Mouse (Mus musculus) adipocyte (in vitro differentiated cells): ENCODE data around the gene Gpr153.

ENCODE experiments used
- DNase-seq: peaks from one replicate; pipeline ENCODE4 v3.0.0-alpha.2; 2016; ENCODE audit warnings: low spot score

The Gpr153 gene

DNA sequence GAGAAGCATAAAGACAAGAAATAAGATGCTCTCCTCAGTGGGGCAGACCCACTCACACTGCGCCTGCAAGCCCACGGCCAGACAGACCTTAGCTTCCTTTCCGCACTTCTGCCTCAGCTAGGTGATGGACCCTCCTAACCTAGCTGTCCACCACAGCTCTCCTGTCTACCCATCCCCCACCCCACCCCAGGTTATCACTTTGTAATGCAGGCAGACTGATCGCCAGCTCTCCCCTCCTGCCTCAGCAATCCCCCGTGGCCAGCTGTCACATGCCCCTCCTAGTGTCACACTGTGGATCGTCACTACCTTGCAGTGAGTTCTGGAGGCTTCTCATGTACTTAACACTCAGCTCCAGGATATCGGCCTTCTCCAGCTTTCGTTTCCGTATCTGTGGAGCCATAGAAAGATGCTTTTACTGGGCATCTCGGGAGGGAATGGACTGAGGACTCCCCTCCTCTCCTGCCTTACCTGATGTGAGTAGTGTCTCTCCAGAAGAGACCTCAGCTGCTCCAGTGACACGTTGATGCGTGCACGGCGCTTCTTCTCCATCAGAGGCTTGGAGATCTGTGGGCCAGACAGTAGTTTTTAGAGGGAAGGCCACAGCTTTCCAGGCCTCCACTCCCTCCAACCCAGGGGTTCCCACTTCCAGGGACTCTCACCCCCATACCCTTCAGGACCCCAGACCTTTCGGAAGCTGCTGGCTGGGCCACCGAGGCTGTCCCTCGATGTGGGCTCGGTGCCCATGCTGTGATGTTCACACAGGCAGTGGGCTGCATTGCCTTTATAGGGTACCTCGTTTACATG lies 13.5 kb downstream of the Gpr153 start:
- no peak for DNase-seq

DNA sequence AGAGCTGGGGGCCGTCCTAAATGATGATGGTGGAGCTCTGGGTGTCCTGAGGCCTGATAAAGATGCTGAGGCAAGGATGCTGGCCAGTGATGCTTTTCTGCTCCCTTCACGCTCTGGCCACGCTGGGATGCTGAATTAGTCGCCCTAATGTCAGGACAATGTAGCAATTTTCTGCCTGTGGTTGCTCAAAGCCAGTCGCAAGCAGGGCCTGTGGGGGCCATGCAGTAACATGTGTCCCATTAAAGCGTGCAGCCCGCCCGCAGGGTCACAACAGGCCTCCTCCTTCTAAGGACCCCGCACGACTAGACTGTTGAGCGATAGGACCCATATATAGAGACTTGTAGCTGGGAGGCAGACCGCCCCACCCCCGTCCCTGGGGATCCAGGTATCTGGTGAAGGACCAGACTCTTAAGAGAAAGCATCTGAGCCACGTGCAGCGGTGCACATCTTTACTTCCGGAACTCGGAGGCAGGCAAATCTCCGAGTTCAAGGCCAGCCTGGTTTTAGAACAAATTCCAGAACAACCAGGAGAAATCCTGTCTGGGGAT lies 14.4 kb downstream of the Gpr153 start:
- no peak for DNase-seq

DNA sequence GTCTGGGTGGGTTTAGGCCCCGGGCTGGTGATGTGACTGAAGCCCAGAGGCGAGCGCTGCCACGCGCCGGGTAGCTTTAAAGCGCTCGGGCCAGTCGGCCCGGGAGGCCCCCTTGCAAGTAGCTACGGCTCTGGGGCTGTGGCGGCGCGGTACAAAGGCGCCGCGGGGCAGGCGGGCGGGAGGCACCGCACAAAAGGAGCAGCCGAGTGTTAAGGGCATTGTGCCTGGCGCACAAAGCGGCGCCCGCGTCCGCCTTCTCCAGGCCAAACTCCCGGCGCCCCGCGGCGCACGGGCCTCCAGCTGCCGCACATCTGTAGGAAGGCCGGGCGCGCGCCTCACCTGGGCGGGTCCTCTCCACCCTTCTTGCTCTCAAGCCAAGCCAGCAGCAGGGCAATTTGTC lies 16.4 kb downstream of the Gpr153 start:
- no peak for DNase-seq

DNA sequence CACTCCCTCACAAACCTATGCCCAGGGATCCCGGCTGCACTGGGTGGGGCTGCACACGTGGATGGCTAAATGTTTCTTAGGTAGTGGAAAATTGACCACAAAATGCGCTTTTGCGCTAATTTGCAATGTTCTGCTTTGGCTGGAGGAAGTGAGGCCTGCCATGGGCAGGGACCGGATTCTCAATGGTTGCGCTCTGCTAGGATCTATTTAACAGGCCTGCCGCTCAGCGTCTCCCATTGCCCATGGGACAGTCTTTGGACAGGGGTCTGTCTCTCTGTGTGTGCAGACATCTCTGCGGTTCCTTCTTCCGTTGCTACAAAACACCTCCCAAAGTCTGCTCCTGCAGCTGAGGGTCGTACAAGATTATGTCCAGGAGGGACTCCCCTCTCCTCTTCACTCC lies 17.0 kb downstream of the Gpr153 start:
- DNase-seq: no peak

DNA sequence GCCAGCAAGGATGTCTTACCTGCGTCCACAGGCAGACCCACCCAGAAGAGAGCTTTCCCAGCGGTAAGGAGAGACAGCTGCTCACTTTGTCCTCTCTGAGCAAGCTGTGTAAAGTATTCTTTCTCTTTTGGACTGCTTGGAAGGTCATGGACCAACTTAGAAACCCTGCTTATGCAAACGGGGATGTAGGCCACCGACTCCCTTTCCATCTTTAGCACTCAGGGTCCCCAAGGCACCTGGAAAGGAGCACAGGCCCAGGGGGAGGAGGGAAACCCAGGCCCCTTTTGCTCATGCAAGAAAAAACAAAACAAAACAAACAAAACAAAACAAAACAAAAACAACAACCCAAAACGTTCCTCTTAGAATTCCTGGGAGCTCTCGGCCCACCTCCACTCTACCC lies 17.5 kb downstream of the Gpr153 start, which contains the start of gene Hes3:
TSS of gene Hes3 (minus strand) at position 101 of the 400 bp plus-strand sequence.
- DNase-seq: no peak

DNA sequence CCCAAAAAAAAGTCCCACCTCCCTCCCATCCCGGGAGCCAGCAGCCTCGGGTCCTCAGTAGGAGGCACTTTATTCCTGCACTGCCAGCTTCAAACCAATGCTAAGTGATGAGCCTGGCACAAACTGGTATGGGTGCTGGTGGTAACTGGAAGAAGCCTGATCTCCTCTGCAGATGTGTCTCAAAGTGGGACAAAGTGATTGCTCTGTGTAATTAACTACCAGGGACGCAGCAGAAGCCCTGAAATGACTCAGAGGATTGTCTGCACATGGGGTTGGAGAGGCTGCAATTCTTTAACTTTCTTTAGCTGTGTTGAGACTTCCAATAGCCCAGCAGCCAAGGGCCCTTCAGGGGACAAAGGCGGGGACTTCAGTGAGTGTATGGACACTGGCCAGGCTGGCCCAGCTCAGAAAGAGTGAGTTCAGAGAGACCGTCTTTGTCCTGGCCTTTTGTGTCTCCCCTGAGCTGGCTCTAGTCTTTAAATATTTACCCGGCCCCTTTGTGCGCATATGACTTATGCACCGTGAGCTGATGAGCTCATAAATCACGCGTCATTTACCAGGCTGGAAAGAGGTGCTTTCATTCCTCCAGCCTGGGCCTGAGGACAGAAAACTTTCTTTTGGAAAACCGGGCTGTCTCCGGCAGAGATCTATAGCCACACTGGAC lies 18.2 kb downstream of the Gpr153 start:
- peak; percentile 39 for DNase-seq

DNA sequence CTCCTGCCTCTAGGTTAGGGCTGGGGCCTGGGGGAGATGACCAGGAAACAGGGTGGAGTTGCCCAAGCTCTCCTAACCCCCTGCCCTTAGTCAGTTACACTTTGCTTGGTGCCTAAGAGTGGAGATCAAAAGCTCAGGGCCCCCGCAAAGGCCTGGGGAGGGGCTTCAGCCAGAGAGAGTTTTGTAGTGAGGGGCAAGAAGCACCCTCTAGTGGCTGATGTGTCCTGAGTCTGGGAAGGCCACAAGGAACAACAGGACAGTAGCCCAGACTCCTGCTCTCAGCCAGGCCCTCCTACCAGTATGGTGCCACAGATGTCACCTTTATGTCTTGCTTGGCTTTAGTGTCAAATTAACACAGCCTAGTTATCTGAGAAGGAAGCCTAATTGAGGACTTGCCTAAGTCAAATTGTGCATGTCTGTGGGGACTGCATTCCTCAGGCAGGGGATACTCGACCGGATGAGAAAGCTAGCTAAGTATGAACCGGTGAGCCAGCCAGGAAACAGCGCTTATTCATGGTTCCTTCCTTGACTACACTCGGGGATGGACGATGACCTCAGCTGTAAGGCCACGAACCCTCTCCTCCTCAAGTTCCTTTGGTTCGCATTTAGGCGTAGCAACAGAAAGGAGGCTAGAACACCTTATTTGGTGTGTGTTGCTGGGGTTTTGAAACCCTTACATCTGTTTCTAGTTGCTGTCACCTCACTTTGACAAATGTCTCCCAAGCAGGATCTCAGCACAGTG lies 20.3 kb downstream of the Gpr153 start:
- DNase-seq: no peak

DNA sequence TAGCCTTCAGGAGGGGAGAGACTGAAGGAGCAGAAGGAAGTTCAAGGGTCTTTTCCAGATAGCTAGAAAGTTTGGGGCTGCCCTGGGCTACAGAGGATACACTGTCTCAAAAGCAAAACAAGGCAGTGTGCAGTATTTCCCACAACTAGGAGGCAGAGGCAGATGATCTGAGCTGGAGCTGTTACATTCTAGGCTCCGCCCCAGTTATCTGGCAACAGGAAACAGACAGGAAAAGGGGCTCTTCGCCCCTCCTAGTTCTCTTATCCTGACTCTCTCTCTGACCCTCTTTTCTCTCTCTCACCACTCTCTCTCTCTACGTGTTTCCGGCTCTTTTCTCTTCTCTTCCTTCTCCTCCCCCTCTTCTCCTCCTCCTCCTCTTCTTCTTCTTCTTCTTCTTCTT lies 21.9 kb downstream of the Gpr153 start:
- no peak for DNase-seq

DNA sequence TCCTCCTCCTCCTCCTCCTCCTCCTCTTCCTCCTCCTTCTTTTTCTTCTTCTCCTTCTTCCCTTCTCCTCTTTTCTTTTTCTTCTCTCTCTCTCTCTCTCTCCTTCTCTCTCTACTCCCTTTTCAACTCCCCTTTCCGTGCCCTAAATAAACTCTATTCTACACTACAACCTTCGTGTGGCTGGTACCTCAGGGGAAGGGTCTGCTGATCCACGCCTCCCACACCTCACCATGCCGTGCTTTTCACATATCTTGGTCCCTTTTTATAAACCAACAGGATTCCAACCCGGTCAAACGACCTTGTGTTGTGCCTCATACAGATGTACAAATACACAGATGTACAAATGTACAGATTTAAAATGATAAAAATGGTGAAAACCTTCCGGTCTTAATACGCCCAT lies 22.3 kb downstream of the Gpr153 start:
- no peak for DNase-seq

DNA sequence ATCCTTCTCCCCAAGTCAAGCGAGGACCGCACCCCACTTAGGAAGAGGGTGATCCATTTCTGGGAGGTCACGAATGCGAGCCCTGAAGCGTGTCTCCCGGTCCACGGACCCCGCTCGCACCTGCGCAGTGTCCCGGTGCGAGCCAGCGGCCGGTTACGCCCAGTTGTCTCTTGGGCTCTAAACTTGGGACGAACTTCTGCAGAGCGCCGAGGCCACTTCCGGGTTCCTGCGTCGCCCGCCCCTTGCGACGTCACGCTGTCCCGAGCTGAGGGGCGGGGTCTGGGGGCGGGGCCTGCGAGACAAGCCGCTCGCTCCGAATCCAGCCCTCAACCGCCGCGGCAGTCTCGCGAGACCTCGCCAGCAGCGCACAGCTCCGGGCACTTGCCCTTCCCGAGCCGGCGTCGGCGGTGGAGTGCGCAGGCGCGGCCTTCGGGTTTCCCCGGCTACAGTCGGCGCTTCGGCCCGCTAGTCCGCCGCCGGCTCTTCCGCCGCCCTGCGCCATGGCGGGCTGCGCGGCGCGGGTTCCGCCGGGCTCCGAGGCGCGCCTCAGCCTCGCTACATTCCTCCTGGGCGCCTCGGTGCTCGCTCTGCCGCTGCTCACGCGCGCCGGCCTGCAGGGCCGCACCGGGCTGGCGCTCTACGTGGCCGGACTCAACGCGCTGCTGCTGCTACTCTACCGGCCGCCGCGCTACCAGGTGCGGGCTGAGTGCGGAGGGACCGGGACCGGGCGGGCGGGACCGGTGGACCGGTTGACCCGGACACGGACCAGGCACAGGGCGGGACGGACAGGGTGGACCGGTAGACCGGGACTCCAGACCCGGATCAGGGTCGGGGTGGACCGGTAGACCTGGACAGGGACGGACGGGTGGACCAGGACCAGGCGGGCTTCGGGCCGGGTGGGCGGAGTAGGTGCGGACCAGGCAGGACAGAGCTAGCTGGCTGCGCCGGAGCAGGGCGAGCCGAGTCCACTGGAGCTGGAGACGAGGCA lies 23.1 kb downstream of the Gpr153 start, which contains the start of gene Icmt:
TSS of gene Icmt (plus strand) at position 354 of the 988 bp plus-strand sequence.
- peak; percentile 97 for DNase-seq

DNA sequence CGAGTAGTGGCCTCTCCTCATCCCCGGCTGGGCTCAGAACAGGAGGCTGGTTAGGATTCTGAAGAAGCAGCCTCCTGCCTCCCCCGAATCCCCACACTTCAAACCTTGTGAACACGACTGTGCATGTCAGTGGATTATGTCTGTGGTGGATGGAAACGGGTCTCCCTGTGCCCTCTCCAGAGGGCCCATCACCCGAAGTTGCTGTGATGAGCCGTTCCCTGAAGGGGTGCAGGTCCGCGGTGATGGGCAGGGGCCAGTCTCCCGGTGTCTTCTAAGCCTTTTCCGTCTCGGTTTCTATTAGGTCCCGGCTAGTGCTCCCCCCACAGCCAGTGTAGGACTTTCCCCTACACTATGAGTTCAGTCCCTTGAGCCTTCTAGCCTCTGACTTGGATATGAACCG lies 24.8 kb downstream of the Gpr153 start:
- no peak for DNase-seq

DNA sequence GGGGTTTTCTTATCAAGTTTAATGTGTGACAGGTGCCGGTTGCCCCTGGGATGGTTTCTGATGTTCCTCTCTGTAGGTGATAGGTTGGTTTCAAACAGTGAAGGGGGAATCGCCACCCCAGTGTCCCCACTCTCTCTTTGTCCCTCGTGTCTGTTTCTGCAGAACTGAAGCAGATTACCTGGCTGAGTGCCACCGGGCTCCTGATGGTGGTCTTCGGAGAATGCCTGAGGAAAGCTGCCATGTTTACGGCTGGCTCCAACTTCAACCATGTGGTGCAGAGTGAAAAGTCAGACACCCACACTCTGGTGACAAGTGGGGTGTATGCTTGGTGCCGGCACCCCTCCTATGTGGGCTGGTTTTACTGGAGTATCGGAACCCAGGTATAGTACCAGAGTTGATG lies 26.3 kb downstream of the Gpr153 start:
- DNase-seq: no peak

DNA sequence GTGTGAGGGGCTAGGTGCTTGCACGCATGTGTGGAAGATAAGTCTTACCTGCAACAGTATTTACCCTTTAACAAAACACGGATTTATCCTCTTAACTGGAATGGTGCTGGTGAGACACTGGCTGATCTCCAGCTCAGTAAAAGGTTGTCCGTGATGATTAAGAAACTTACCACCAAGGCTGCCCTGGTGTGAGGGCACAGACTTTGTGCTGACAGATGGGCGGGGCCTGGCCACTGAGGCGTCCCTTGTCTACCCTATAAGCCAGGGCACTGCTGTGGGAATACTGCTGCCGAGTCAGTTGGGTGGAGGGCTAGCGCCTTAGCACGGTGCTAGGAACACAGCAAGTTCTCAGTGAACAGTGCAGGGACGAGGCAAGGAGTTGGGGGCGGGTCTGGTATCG lies 28.0 kb downstream of the Gpr153 start:
- no peak for DNase-seq

DNA sequence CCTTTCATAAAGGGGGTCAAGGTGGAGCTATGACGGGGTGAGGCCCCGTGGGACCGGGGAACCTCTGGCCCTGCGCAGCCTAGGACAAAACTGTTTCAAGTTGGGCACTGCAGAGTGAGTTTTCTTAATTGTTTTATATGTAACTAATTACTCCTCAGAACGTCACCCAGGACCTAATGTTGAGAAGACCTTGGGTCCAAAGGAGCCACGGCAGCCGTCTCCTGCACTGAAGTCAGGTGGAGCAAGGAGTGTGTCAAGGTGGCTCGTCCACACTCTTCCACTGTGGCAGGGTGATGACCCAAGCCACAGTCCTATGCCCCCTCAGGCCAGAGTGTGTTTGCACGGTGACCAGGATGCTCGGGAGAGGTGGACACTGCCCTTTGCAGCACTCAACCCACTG lies 29.1 kb downstream of the Gpr153 start:
- no peak for DNase-seq

DNA sequence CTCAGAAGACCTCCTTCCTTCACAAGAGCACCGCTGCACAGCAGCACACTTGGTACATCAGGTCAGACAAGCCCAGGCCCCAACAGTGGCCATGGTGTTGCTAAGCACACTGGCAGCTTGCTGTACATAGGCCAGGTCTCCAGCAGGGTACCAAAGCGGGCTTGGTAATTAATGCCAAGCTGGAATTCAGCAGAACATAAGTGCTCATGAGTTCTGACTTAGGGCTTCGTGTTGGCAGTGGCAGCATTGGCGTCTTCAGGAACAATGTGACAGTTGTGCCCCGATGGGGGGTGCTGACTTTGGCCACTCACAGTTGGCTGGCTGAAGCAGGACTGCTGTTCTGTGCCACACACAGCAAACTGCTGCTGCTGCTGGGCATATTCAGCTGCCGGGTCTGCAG lies 30.7 kb downstream of the Gpr153 start:
- no peak for DNase-seq

DNA sequence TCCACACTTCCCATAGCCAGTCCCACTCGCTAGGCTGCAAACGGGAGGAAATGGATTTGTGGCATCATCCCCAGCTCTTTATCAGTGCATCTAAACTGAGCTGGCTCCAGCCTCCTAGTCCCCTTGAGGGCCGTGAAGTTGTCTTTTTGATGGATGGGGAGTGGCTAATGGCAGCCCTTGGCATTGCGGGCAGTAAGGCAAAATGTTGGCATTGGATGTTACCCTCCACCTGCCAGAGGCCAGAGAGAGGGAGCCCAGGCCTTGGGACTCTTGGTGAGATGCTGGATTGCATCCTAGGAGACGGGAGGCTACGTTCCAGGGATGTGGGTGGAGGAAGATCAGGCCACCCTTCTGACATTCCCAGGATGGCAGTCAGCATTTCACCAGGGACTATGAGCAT lies 32.0 kb downstream of the Gpr153 start:
- no peak for DNase-seq

DNA sequence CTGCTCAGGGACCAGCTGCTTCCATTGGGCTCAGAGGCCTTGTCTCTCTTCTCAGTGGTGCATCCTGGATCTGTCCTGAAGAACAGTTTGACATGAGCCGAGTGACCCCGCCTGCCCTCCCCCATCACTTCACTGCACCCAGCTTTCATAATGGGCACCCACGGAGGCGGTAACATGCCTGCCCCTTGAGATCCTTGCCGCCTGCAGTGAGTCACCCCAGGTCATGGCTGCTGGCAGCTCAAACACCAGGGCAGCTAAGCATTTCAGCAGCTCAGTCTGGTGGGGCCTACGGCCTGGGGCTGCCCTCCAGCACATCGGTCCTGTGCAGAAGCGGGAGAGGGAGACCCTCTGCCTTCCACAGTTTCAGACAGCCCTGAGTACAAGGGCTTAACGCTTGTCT lies 33.5 kb downstream of the Gpr153 start:
- no peak for DNase-seq

DNA sequence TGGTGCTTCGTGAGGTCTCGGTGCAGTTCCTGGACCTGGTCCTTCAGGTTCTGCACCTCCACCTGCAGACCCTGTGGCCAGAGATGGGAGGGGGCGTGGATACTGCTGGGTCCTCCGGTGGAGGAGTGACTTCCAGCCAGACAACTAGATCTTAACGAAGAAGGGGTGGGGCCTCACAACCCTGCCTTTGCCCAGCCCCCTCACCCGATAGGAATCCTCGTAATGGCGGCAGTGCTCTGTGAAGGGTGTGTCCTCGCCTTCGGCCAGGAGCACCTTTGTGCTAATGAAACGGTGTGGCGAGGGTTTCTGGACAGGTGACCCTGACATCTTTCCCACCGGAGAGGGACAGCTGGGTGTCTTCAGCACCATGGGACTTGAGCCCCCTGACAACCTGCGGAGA lies 38.2 kb downstream of the Gpr153 start:
- DNase-seq: no peak

DNA sequence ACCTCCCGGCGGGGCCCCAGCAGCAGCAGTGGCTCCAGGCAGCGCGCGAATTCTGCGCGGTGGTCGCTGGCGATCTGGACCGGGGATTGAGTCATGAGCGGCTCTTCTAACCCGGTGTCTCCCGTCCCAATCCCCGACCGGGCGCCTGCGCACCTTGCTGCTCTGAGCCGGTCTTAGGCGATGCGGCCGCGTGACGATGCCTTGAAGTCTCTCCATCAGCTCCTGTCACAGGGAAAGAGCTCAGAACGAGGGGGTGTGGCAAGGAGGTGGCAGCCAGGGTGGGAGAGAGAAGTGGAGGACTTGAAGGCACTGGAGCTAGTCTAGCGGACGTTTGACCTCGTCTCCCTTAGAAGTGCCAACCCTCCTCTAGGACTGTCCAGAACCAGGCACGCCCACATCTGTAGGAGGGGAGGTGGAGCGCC lies 39.2 kb downstream of the Gpr153 start:
- DNase-seq: no peak

DNA sequence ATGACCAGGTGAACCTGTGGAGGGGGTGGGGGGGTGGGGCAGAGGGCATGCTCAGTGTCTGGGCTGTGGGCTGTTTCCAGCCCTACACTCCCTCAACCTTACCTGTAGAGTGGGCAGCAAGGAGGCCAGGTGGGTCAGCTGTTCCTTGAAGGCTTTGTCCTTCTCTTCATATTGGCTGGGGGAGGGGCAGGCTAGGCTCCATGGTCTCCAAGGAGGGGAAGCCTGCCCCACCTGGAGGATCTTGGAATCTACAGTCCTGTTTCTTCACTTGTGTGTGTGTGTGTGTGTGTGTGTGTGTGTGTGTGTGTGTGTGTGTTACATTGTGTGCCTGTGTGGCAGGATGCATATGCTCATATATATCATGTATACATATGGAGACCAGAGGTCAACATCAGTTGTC lies 39.9 kb downstream of the Gpr153 start:
- DNase-seq: no peak

DNA sequence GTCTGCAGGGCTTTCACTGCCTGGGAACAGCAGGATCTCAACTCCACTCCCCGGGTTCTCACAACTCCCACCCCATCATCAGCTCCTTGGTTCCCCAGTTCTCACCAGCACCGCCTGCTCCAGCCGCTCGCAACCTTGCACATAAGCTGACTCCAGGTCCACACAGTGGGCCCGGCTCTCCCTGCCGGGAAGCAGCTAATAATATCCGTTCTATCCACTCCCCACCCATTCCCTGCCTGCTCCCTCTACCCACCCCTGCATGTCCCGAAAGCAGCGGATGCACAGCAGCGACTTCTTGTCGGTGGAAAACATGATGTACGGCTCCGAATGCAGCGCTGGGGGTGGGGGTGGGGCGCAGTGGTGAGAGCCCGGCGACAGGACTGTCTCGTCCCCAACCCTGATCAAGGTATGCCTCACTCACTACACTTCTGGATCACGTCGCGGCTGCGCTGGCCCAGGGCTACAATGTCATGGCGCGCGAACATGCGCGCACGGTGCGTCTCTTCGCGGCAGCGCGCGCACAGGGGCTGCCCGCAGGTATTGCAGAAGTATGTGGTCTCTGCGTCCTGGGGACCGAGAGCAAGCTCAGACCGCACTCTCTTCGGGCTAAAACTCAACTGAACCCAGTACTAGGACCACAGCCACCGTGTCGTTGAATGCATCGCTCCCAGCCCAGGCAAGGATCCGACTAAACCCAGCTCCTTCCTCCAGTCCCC lies 41.6 kb downstream of the Gpr153 start:
- DNase-seq: no peak
